10 mouse cellular contexts compared by ENCODE assay signal in genomic region chr4:105159531-105159870, GRCm38 (mm10). TPM values are rescaled to one million over a fixed set of nuclear protein-coding genes. Genes with fewer than 3 reads are reported as not detected.
DNase-seq lines count a peak whose midpoint lies in the region; ATAC-seq and TF ChIP-seq lines count a peak whose summit lies in the region.
"Had no signal": no experiment of that assay in that cellular context is flagged by ENCODE, and none has a peak within 500 bp of the region (broad histone marks: within the 10 kb centered on the region; RNA-seq: fewer than 3 reads in every experiment).

No protein-coding gene starts in this region.

- ATAC-seq in intestine, embryonic 16.5 days = no peak
- ATAC-seq in neural tube, embryonic 12.5 days (ENCODE audit: low FRiP score, low read depth) = no peak
- no peak for ATAC-seq in frontal cortex, adult (ENCODE audit: low TSS enrichment)
- ATAC-seq: Patski had no signal

- H3K4me1 ChIP-seq in embryonic fibroblast, embryonic 13.5 days (ENCODE audit: control insufficient read depth, insufficient read depth, low read length) = peaks cover 5% of the 10 kb centered on the region; the same call in 1 of the 2 replicates
- H3K4me1 ChIP-seq in intestine, embryonic 16.5 days (ENCODE audit: control insufficient read depth, insufficient read depth, low read length) = peaks cover 9% of the 10 kb centered on the region
- H3K4me1 ChIP-seq in neural tube, embryonic 12.5 days = peaks cover 25% of the 10 kb centered on the region

- WGBS in intestine, embryonic 16.5 days = 34% methylated on average over 6 of the region's 6 CpGs
- WGBS in neural tube, embryonic 12.5 days = 30% methylated on average over 6 of the region's 6 CpGs

- no peaks in the 10 kb centered on the region for H3K36me3 ChIP-seq in intestine, embryonic 16.5 days (ENCODE audit: control insufficient read depth, insufficient read depth, low read length)
- no peaks in the 10 kb centered on the region for H3K36me3 ChIP-seq in neural tube, embryonic 12.5 days

- no peaks in the 10 kb centered on the region for H3K9me3 ChIP-seq in intestine, embryonic 16.5 days (ENCODE audit: control insufficient read depth, low read length)
- no peaks in the 10 kb centered on the region for H3K9me3 ChIP-seq in neural tube, embryonic 12.5 days

- H3K27ac ChIP-seq in layer of hippocampus, adult 2 months = peak overlapping the region; percentile 93
- H3K27ac ChIP-seq in embryonic fibroblast, embryonic 13.5 days (ENCODE audit: insufficient read depth, low read length) = no peak overlapping the region
- no peak overlapping the region for H3K27ac ChIP-seq in intestine, embryonic 16.5 days (ENCODE audit: low read length)
- H3K27ac ChIP-seq in neural tube, embryonic 12.5 days = no peak overlapping the region

- H3K4me2 ChIP-seq in intestine, embryonic 16.5 days (ENCODE audit: low read depth, low read length) = peak overlapping the region; percentile 74
- H3K4me2 ChIP-seq in neural tube, embryonic 12.5 days (replicated peaks) = peak overlapping the region; percentile 89

- H3K9ac ChIP-seq in intestine, embryonic 16.5 days (ENCODE audit: low read depth, low read length) = peak overlapping the region; percentile 92
- peak overlapping the region; percentile 95 for H3K9ac ChIP-seq in neural tube, embryonic 12.5 days

- no peaks in the 10 kb centered on the region for H3K27me3 ChIP-seq in intestine, embryonic 16.5 days (replicated peaks; ENCODE audit: control insufficient read depth, insufficient read depth, low read length)
- H3K27me3 ChIP-seq in neural tube, embryonic 12.5 days (replicated peaks) = no peaks in the 10 kb centered on the region
- H3K27me3 ChIP-seq: Patski had no signal

- DNase-seq in layer of hippocampus, adult 2 months (ENCODE audit: low spot score in 2 of 2) = no peak
- no peak for DNase-seq in layer of hippocampus, adult 9-10 months (ENCODE audit: low spot score)
- no peak for DNase-seq in adrenal gland, adult (ENCODE audit: inconsistent age in 2 of 2, low spot score in 1 of 2)
- no peak for DNase-seq in B cell, adult 2 months
- DNase-seq: cerebellum, postnatal 36 days had no signal

- no peak for TF ChIP-seq POLR2A in embryonic fibroblast, embryonic 13.5 days (IDR thresholded peaks at IDR 0.05; ENCODE audit: low read depth, low read length)

- TF ChIP-seq CTCF in layer of hippocampus, adult 2 months (conservative IDR thresholded peaks at IDR 0.05) = no peak
- TF ChIP-seq CTCF in embryonic fibroblast, embryonic 13.5 days (IDR thresholded peaks at IDR 0.05; ENCODE audit: borderline replicate concordance, insufficient read depth, low read length) = no peak

- H3K4me3 ChIP-seq in layer of hippocampus, adult 2 months = peak overlapping the region; percentile 90
- H3K4me3 ChIP-seq in embryonic fibroblast, embryonic 13.5 days (ENCODE audit: insufficient read depth, low read length) = peak overlapping the region; percentile 79
- peak overlapping the region; percentile 97 for H3K4me3 ChIP-seq in intestine, embryonic 16.5 days (ENCODE audit: low read length)
- peak overlapping the region; percentile 90 for H3K4me3 ChIP-seq in neural tube, embryonic 12.5 days

RNA-seq across cellular contexts. Expression of gene Plpp3, which starts 2.4 kb away (rescaled TPM):
- 100 to 1,000 TPM; 197 to 198 TPM for total RNA-seq in layer of hippocampus, adult 2 months (2021)
- 35.6 and 44.4 TPM in 2 replicates for polyA plus RNA-seq in embryonic fibroblast, embryonic 13.5 days (2011; ENCODE audit: insufficient read length, low read depth, missing spikeins)
- polyA plus RNA-seq in intestine, embryonic 16.5 days (2015; fragmentation: Nextera tagmentation; extraction: Ambion mirVana) = 46.0 and 48.4 TPM in 2 replicates
- 55.7 and 57.7 TPM in 2 replicates for polyA plus RNA-seq in neural tube, embryonic 12.5 days (2016; fragmentation: Nextera tagmentation; extraction: Ambion mirVana)

RNA-seq across cellular contexts. Expression of gene Prkaa2, which starts 49.8 kb away (rescaled TPM):
- total RNA-seq in layer of hippocampus, adult 2 months (2021) = 10 to 100 TPM; 16.6 to 18.0 TPM
- 1.2 and 1.3 TPM in 2 replicates for polyA plus RNA-seq in embryonic fibroblast, embryonic 13.5 days (2011; ENCODE audit: insufficient read length, low read depth, missing spikeins)
- polyA plus RNA-seq in intestine, embryonic 16.5 days (2015; fragmentation: Nextera tagmentation; extraction: Ambion mirVana) = 6.3 and 7.2 TPM in 2 replicates
- polyA plus RNA-seq in neural tube, embryonic 12.5 days (2016; fragmentation: Nextera tagmentation; extraction: Ambion mirVana) = 6.5 and 6.8 TPM in 2 replicates
